Mouse (Mus musculus): ENCODE measurements around the gene Pheta2. TPM values are rescaled to one million over a fixed set of nuclear protein-coding genes. Genes with fewer than 3 reads are reported as not detected.

The Pheta2 gene
- total and polyA plus RNA-seq, 3 experiments, result 18.8 to 67.8 (median 42.2) TPM

- ATAC-seq (ENCODE audit: extremely low read depth, insufficient number of reproducible peaks, low FRiP score, poor library complexity, severe bottlenecking) (peak; percentile 69), DNase-seq (ENCODE audit: low spot score) (peak; percentile 95)
- Histone ChIP-seq H3K27me3 (ENCODE audit: insufficient read depth, low read length) (no peaks in the 10 kb centered on the region), H3K9me3 (replicated peaks) (no peaks in the 10 kb centered on the region), H3K4me3 (ENCODE audit: low read depth, low read length) (peak overlapping the region; percentile 86), H3K4me1 (ENCODE audit: insufficient read depth, low read depth, low read length) (peaks cover 76% of the 10 kb centered on the region), H3K36me3 (replicated peaks) (peaks cover 72% of the 10 kb centered on the region)
- no peak for TF ChIP-seq GATA2 (IDR thresholded peaks at IDR 0.05; ENCODE audit: borderline replicate concordance, low read depth, low read length)
- no peak for TF ChIP-seq CTCF (IDR thresholded peaks at IDR 0.05; ENCODE audit: low read depth, low read length)
- no peak; the same call in 1 of the 2 replicates for TF ChIP-seq POLR2AphosphoS5 (IDR thresholded peaks at IDR 0.05; ENCODE audit: insufficient replicate concordance, low read depth, low read length)
- no peak for TF ChIP-seq GATA1 (IDR thresholded peaks at IDR 0.05; ENCODE audit: borderline replicate concordance, low read length)
- no peak for TF ChIP-seq TAL1 (conservative IDR thresholded peaks at IDR 0.05; ENCODE audit: low read depth, low read length)
Measured at GRCm38 (mm10) chr15:82345820-82346470, 7.2 kb downstream of the Pheta2 start.

- Histone ChIP-seq H3K36me3 (replicated peaks) (peaks cover 79% of the 10 kb centered on the region), H3K27me3 (ENCODE audit: insufficient read depth, low read length) (no peaks in the 10 kb centered on the region), H3K4me3 (ENCODE audit: low read depth, low read length) (peak overlapping the region; percentile 86), H3K4me1 (ENCODE audit: insufficient read depth, low read depth, low read length) (peaks cover 82% of the 10 kb centered on the region), H3K9me3 (replicated peaks) (no peaks in the 10 kb centered on the region)
- ATAC-seq (ENCODE audit: extremely low read depth, insufficient number of reproducible peaks, low FRiP score, poor library complexity, severe bottlenecking) (no peak), DNase-seq (ENCODE audit: low spot score) (no peak)
- TF ChIP-seq GATA1 (IDR thresholded peaks at IDR 0.05; ENCODE audit: borderline replicate concordance, low read length) (no peak), POLR2AphosphoS5 (IDR thresholded peaks at IDR 0.05; ENCODE audit: insufficient replicate concordance, low read depth, low read length) (no peak; the same call in 1 of the 2 replicates)
Measured at GRCm38 (mm10) chr15:82346580-82347302, 8.0 kb downstream of the Pheta2 start.

GRCm38 (mm10) chr15:82347303-82347676, 8.5 kb downstream of the Pheta2 start:
- DNase-seq (ENCODE audit: low spot score) (no peak), ATAC-seq (ENCODE audit: extremely low read depth, insufficient number of reproducible peaks, low FRiP score, poor library complexity, severe bottlenecking) (no peak)
- H3K4me1 ChIP-seq (ENCODE audit: insufficient read depth, low read depth, low read length), result peaks cover 85% of the 10 kb centered on the region
- H3K36me3 ChIP-seq (replicated peaks), result peaks cover 81% of the 10 kb centered on the region
- peak overlapping the region; percentile 86 for H3K4me3 ChIP-seq (ENCODE audit: low read depth, low read length)
- H3K9me3 ChIP-seq (replicated peaks), result no peaks in the 10 kb centered on the region
- no peak for TF ChIP-seq CTCF (IDR thresholded peaks at IDR 0.05; ENCODE audit: low read depth, low read length)
- no peak for TF ChIP-seq TAL1 (conservative IDR thresholded peaks at IDR 0.05; ENCODE audit: low read depth, low read length)
- no peak for TF ChIP-seq GATA1 (IDR thresholded peaks at IDR 0.05; ENCODE audit: borderline replicate concordance, low read length)
- TF ChIP-seq GATA2 (IDR thresholded peaks at IDR 0.05; ENCODE audit: borderline replicate concordance, low read depth, low read length), result no peak
- no peak; the same call in 1 of the 2 replicates for TF ChIP-seq POLR2AphosphoS5 (IDR thresholded peaks at IDR 0.05; ENCODE audit: insufficient replicate concordance, low read depth, low read length)
- H3K27me3 ChIP-seq (ENCODE audit: insufficient read depth, low read length), result no peaks in the 10 kb centered on the region

GRCm38 (mm10) chr15:82347852-82348251, 9.1 kb downstream of the Pheta2 start:
- peaks cover 81% of the 10 kb centered on the region for H3K36me3 ChIP-seq (replicated peaks)
- H3K9me3 ChIP-seq (replicated peaks), result no peaks in the 10 kb centered on the region
- H3K4me3 ChIP-seq (ENCODE audit: low read depth, low read length), result peak overlapping the region; percentile 86; the same call in 1 of the 2 replicates
- no peak for TF ChIP-seq GATA1 (IDR thresholded peaks at IDR 0.05; ENCODE audit: borderline replicate concordance, low read length)
- TF ChIP-seq CTCF (IDR thresholded peaks at IDR 0.05; ENCODE audit: low read depth, low read length), result no peak
- TF ChIP-seq TAL1 (conservative IDR thresholded peaks at IDR 0.05; ENCODE audit: low read depth, low read length), result no peak
- TF ChIP-seq GATA2 (IDR thresholded peaks at IDR 0.05; ENCODE audit: borderline replicate concordance, low read depth, low read length), result no peak
- TF ChIP-seq POLR2AphosphoS5 (IDR thresholded peaks at IDR 0.05; ENCODE audit: insufficient replicate concordance, low read depth, low read length), result no peak
- no peak for ATAC-seq (ENCODE audit: extremely low read depth, insufficient number of reproducible peaks, low FRiP score, poor library complexity, severe bottlenecking)
- peaks cover 84% of the 10 kb centered on the region for H3K4me1 ChIP-seq (ENCODE audit: insufficient read depth, low read depth, low read length)
- H3K27me3 ChIP-seq (ENCODE audit: insufficient read depth, low read length), result no peaks in the 10 kb centered on the region
- no peak for DNase-seq (ENCODE audit: low spot score)

GRCm38 (mm10) chr15:82348258-82348998, 9.7 kb downstream of the Pheta2 start:
- peaks cover 80% of the 10 kb centered on the region for H3K4me1 ChIP-seq (ENCODE audit: insufficient read depth, low read depth, low read length)
- ATAC-seq (ENCODE audit: extremely low read depth, insufficient number of reproducible peaks, low FRiP score, poor library complexity, severe bottlenecking), result no peak

GRCm38 (mm10) chr15:82348999-82349341, 10.2 kb downstream of the Pheta2 start:
- Histone ChIP-seq H3K9me3 (replicated peaks) (no peaks in the 10 kb centered on the region), H3K27me3 (ENCODE audit: insufficient read depth, low read length) (no peaks in the 10 kb centered on the region), H3K4me3 (ENCODE audit: low read depth, low read length) (peak overlapping the region; percentile 40; the same call in 1 of the 2 replicates), H3K4me1 (ENCODE audit: insufficient read depth, low read depth, low read length) (peaks cover 75% of the 10 kb centered on the region), H3K36me3 (replicated peaks) (peaks cover 71% of the 10 kb centered on the region)
- no peak for DNase-seq (ENCODE audit: low spot score)
- no peak for ATAC-seq (ENCODE audit: extremely low read depth, insufficient number of reproducible peaks, low FRiP score, poor library complexity, severe bottlenecking)
- TF ChIP-seq GATA2 (IDR thresholded peaks at IDR 0.05; ENCODE audit: borderline replicate concordance, low read depth, low read length), result no peak
- TF ChIP-seq POLR2AphosphoS5 (IDR thresholded peaks at IDR 0.05; ENCODE audit: insufficient replicate concordance, low read depth, low read length), result peak; percentile 77; the same call in 1 of the 2 replicates

More at GRCm38 (mm10) chr15:82348258-82348998, 9.7 kb downstream of the Pheta2 start:
- TF ChIP-seq POLR2AphosphoS5 (IDR thresholded peaks at IDR 0.05; ENCODE audit: insufficient replicate concordance, low read depth, low read length) (no peak), GATA1 (IDR thresholded peaks at IDR 0.05; ENCODE audit: borderline replicate concordance, low read length) (no peak), GATA2 (IDR thresholded peaks at IDR 0.05; ENCODE audit: borderline replicate concordance, low read depth, low read length) (no peak), CTCF (IDR thresholded peaks at IDR 0.05; ENCODE audit: low read depth, low read length) (no peak), TAL1 (conservative IDR thresholded peaks at IDR 0.05; ENCODE audit: low read depth, low read length) (no peak)
- no peaks in the 10 kb centered on the region for H3K9me3 ChIP-seq (replicated peaks)
- peaks cover 76% of the 10 kb centered on the region for H3K36me3 ChIP-seq (replicated peaks)
- no peaks in the 10 kb centered on the region for H3K27me3 ChIP-seq (ENCODE audit: insufficient read depth, low read length)
- DNase-seq (ENCODE audit: low spot score), result no peak
- peak overlapping the region; percentile 40; the same call in 1 of the 2 replicates for H3K4me3 ChIP-seq (ENCODE audit: low read depth, low read length)

Measured in G1E (cell line).